Mouse (Mus musculus): ENCODE data around the gene Pgd. TPM values are rescaled to one million over a fixed set of nuclear protein-coding genes. Genes with fewer than 3 reads are reported as not detected.

The Pgd gene
- polyA plus RNA-seq, 1 experiment from 2014 or later, result 76.5 TPM

DNA sequence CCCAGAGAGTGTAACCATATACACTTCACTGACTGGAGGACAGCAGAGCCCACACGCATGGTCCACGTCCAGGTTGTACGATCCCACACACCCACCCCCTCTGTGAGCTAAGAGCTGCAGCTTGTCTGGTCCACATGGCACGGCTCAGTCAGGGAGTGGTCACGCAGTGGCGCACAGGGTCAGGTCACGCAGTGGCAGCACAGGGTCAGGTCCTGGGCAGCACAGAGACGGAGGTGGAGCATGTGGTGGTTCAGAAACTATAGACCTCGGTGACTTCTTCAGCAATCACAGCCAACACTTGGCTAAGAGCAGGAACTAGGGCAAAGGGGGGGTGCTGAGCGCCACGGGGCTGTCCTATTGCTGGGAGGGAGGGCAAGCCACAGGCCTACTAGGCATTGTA lies 16.3 kb downstream of the Pgd start:
- Histone ChIP-seq H3K27ac (ENCODE audit: low read depth) (no peak overlapping the region), H3K4me2 (ENCODE audit: low read length) (no peak overlapping the region), H3K4me3 (ENCODE audit: low read depth, low read length) (no peak overlapping the region), H3K36me3 (ENCODE audit: control insufficient read depth, insufficient read depth, low read length) (peaks cover 62% of the 10 kb centered on the region), H3K9ac (ENCODE audit: low read length) (no peak overlapping the region), H3K9me3 (ENCODE audit: control insufficient read depth, low read length) (no peaks in the 10 kb centered on the region), H3K27me3 (replicated peaks; ENCODE audit: control insufficient read depth, insufficient read depth, low read length) (no peaks in the 10 kb centered on the region), H3K4me1 (replicated peaks; ENCODE audit: control insufficient read depth, insufficient read depth, low read length) (no peaks in the 10 kb centered on the region)
- DNase-seq (ENCODE audit: low spot score) (no peak), ATAC-seq (replicated peaks; ENCODE audit: low FRiP score, low TSS enrichment, low read depth) (no peak)
- WGBS, result 88% methylated on average over 11 of the region's 11 CpGs

DNA sequence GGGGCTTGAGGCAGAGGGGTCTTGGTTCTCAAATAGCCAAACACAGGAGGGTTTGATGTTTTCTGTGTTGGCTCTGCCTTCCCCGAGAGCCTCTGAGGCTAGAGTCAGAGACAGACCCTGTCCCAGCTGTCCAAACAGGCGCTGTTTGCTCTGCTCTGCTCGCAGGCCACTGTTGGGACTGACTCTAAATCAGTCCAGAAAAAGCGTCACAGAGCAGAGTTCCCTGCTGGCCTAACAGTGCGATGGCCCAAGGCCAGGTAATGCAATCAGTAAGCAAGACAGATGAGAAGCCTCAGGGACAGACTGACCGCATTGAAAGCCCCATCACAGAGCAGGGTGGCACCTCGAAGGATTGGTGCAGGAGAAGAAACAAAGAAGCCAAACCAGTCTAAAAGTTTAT lies 17.0 kb downstream of the Pgd start:
- DNase-seq (ENCODE audit: low spot score), result peak; percentile 49
- no peaks in the 10 kb centered on the region for H3K9me3 ChIP-seq (ENCODE audit: control insufficient read depth, low read length)
- WGBS, result 69% methylated on average over 7 of the region's 7 CpGs
- H3K9ac ChIP-seq (ENCODE audit: low read length), result no peak overlapping the region
- H3K4me1 ChIP-seq (replicated peaks; ENCODE audit: control insufficient read depth, insufficient read depth, low read length), result no peaks in the 10 kb centered on the region
- no peak overlapping the region for H3K4me2 ChIP-seq (ENCODE audit: low read length)
- no peak overlapping the region for H3K27ac ChIP-seq (ENCODE audit: low read depth)
- ATAC-seq (replicated peaks; ENCODE audit: low FRiP score, low TSS enrichment, low read depth), result no peak
- no peaks in the 10 kb centered on the region for H3K27me3 ChIP-seq (replicated peaks; ENCODE audit: control insufficient read depth, insufficient read depth, low read length)
- no peak overlapping the region for H3K4me3 ChIP-seq (ENCODE audit: low read depth, low read length)
- H3K36me3 ChIP-seq (ENCODE audit: control insufficient read depth, insufficient read depth, low read length), result peaks cover 56% of the 10 kb centered on the region

DNA sequence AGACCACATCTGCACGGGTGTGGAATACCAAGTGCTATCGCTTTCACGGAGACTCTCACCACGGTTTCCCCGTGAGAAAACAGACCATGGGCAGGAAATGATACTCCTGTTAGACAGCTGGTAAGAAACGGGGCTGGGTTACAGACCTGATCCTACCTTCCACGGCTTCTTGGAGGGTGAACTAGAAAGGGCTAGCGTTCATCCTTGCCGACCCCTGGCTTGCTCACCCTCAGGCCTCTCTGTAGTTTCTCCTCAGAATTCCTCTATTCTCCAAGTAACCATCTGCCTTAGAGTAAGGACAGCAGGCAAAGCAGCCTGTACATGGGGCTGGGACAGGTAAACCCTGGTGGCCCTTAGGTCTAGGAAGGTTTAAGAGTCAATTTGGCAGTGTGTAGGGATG lies 17.4 kb downstream of the Pgd start:
- 86% methylated on average over 9 of the region's 9 CpGs for WGBS
- peaks cover 51% of the 10 kb centered on the region for H3K36me3 ChIP-seq (ENCODE audit: control insufficient read depth, insufficient read depth, low read length)

DNA sequence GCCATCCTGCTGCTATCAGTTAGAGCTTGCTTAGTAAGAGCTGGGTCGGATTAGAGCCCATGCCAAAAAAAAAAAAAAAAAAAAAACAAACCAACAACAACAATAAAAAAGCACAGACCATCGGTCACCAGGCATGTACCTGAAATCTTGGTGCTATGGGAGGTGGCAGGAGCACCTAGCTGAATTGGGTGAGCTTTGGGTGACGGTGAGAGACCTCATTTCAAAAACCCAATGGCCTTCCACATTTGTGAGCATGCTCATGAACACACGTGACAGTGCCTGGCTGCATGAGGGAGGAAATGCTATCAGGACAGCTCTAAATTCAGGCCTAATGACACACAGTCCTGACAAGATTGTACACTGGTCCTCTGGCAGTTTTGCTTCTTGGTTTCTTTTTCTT lies 18.5 kb downstream of the Pgd start:
- Histone ChIP-seq H3K9ac (ENCODE audit: low read length) (no peak overlapping the region), H3K4me3 (ENCODE audit: low read depth, low read length) (no peak overlapping the region), H3K27ac (ENCODE audit: low read depth) (no peak overlapping the region), H3K4me2 (ENCODE audit: low read length) (no peak overlapping the region), H3K27me3 (replicated peaks; ENCODE audit: control insufficient read depth, insufficient read depth, low read length) (no peaks in the 10 kb centered on the region), H3K4me1 (replicated peaks; ENCODE audit: control insufficient read depth, insufficient read depth, low read length) (no peaks in the 10 kb centered on the region), H3K9me3 (ENCODE audit: control insufficient read depth, low read length) (no peaks in the 10 kb centered on the region), H3K36me3 (ENCODE audit: control insufficient read depth, insufficient read depth, low read length) (peaks cover 40% of the 10 kb centered on the region)
- 71% methylated on average over 4 of the region's 4 CpGs for WGBS
- ATAC-seq (replicated peaks; ENCODE audit: low FRiP score, low TSS enrichment, low read depth) (no peak), DNase-seq (ENCODE audit: low spot score) (no peak)

More for the DNA sequence above, 17.4 kb downstream of the Pgd start:
- ATAC-seq (replicated peaks; ENCODE audit: low FRiP score, low TSS enrichment, low read depth) (no peak), DNase-seq (ENCODE audit: low spot score) (no peak)
- H3K27me3 ChIP-seq (replicated peaks; ENCODE audit: control insufficient read depth, insufficient read depth, low read length), result no peaks in the 10 kb centered on the region
- H3K4me2 ChIP-seq (ENCODE audit: low read length), result no peak overlapping the region
- no peak overlapping the region for H3K4me3 ChIP-seq (ENCODE audit: low read depth, low read length)
- no peak overlapping the region for H3K9ac ChIP-seq (ENCODE audit: low read length)
- H3K27ac ChIP-seq (ENCODE audit: low read depth), result no peak overlapping the region
- no peaks in the 10 kb centered on the region for H3K9me3 ChIP-seq (ENCODE audit: control insufficient read depth, low read length)
- H3K4me1 ChIP-seq (replicated peaks; ENCODE audit: control insufficient read depth, insufficient read depth, low read length), result no peaks in the 10 kb centered on the region

DNA sequence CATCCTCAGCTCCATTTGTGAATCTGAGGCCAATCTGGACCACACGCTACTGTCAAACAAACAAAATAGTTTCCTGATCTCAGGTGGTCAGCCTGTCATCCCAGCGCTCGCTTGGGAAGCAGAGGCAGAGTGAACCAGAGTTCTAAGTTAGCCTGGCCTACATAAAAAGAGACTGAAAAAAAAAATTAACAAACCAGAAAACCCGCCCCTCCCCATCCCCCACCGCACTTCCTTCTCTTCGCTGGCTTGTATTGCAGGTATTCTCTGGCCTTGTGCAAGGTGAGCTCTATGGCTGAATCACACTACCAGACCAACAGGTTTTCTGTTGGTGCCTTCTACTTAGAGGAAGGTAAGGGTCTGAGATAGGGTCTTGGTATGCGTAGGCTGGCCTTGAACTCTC lies 19.0 kb downstream of the Pgd start:
- WGBS, result 78% methylated on average over 7 of the region's 7 CpGs
- no peak overlapping the region for H3K27ac ChIP-seq (ENCODE audit: low read depth)
- no peak overlapping the region for H3K4me3 ChIP-seq (ENCODE audit: low read depth, low read length)
- no peaks in the 10 kb centered on the region for H3K4me1 ChIP-seq (replicated peaks; ENCODE audit: control insufficient read depth, insufficient read depth, low read length)
- H3K9me3 ChIP-seq (ENCODE audit: control insufficient read depth, low read length), result no peaks in the 10 kb centered on the region
- H3K4me2 ChIP-seq (ENCODE audit: low read length), result no peak overlapping the region
- H3K36me3 ChIP-seq (ENCODE audit: control insufficient read depth, insufficient read depth, low read length), result peaks cover 35% of the 10 kb centered on the region
- no peak overlapping the region for H3K9ac ChIP-seq (ENCODE audit: low read length)
- no peaks in the 10 kb centered on the region for H3K27me3 ChIP-seq (replicated peaks; ENCODE audit: control insufficient read depth, insufficient read depth, low read length)
- DNase-seq (ENCODE audit: low spot score) (no peak), ATAC-seq (replicated peaks; ENCODE audit: low FRiP score, low TSS enrichment, low read depth) (no peak)

DNA sequence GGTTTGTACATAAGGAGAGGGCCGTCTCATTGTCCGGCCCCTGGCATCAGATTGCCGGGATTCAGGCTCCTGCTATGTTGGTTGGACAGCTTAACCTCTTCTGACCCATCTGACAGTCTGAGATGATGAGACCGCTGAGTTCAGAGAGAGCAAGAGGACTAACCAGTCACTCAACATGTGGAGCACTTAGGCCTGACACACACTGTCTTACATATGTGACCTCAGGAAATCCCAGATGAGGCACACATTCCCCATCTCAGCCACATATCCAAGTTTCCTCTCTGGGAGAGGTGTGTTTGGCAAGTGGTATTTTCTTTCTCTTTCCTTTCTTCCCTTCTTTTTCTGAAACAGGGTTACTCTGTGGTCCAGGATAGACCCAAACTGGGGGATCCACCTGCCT lies 21.4 kb downstream of the Pgd start:
- Histone ChIP-seq H3K27ac (ENCODE audit: low read depth) (no peak overlapping the region), H3K4me1 (replicated peaks; ENCODE audit: control insufficient read depth, insufficient read depth, low read length) (no peaks in the 10 kb centered on the region), H3K9me3 (ENCODE audit: control insufficient read depth, low read length) (no peaks in the 10 kb centered on the region), H3K27me3 (replicated peaks; ENCODE audit: control insufficient read depth, insufficient read depth, low read length) (no peaks in the 10 kb centered on the region), H3K4me3 (ENCODE audit: low read depth, low read length) (no peak overlapping the region), H3K36me3 (ENCODE audit: control insufficient read depth, insufficient read depth, low read length) (peaks cover 11% of the 10 kb centered on the region), H3K4me2 (ENCODE audit: low read length) (no peak overlapping the region), H3K9ac (ENCODE audit: low read length) (no peak overlapping the region)
- 73% methylated on average over 4 of the region's 4 CpGs for WGBS
- no peak for ATAC-seq (replicated peaks; ENCODE audit: low FRiP score, low TSS enrichment, low read depth)
- no peak for DNase-seq (ENCODE audit: low spot score)

DNA sequence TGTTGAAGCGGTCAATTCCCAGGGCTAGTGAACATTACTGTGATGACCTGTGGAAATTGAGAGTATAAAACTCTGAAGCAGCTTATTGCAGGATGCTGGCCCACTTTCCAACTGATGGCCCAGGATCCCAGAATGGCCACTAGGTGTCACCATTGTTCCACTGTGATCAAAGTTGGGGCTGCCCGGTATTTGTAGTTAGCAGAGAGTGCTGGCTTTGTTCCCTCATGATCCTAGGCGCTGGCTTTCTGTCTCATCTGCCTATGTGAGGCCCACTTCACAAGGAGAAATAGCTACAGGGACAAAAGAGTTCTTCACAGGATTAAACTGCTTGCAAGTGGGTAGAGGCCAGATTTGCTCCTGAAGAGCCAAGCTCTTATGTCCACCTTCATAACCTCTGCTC lies 22.1 kb downstream of the Pgd start:
- H3K4me2 ChIP-seq (ENCODE audit: low read length), result no peak overlapping the region
- ATAC-seq (replicated peaks; ENCODE audit: low FRiP score, low TSS enrichment, low read depth) (peak; percentile 73), DNase-seq (ENCODE audit: low spot score) (peak; percentile 95)
- H3K27ac ChIP-seq (ENCODE audit: low read depth), result no peak overlapping the region
- H3K9me3 ChIP-seq (ENCODE audit: control insufficient read depth, low read length), result no peaks in the 10 kb centered on the region
- H3K9ac ChIP-seq (ENCODE audit: low read length), result no peak overlapping the region
- peaks cover 4% of the 10 kb centered on the region; the same call in 1 of the 2 replicates for H3K36me3 ChIP-seq (ENCODE audit: control insufficient read depth, insufficient read depth, low read length)
- H3K27me3 ChIP-seq (replicated peaks; ENCODE audit: control insufficient read depth, insufficient read depth, low read length), result no peaks in the 10 kb centered on the region
- WGBS, result 4% methylated on average over 3 of the region's 3 CpGs
- H3K4me3 ChIP-seq (ENCODE audit: low read depth, low read length), result no peak overlapping the region
- H3K4me1 ChIP-seq (replicated peaks; ENCODE audit: control insufficient read depth, insufficient read depth, low read length), result no peaks in the 10 kb centered on the region

DNA sequence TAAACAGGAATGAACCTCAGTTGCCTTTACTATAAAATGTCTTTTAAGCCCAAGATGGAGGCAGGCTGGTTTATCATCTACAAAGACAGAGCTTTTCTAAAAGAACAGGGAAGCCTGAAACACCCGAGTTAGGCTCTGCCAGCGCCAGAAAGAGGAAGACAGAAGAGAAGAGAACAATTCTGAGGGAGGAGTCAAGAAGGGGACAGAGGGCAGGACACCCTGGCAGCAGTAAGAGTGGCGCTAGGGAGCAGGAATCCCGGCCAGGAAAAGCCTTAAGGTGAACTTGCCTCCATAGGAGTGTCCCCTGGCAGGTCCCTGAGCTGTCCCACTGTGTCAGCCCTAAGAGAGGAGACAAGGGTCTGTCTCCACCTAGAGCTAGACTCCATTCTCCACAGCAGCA lies 23.0 kb downstream of the Pgd start:
- no peak overlapping the region for H3K4me3 ChIP-seq (ENCODE audit: low read depth, low read length)

DNA sequence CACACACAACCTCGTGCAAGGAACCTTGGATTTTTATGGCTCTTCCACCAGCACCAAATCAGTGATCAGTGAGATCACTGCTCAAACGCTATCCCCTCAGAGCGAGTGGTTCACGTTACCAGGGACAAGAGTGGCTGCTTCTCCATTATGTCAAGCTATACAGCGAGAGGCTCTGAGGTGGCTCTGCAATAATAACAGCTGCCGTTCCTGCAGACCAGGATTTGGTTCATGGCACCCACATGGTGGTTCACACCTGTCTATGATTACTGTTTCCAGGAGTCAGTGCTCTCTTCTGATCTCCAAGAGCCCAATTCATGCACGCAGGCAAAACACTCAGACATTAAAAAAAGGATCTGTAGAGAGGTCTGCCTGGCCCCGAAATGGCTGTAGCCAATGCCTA lies 28.1 kb downstream of the Pgd start:
- no peak for ATAC-seq (replicated peaks; ENCODE audit: low FRiP score, low TSS enrichment, low read depth)
- no peak overlapping the region for H3K9ac ChIP-seq (ENCODE audit: low read length)
- peaks cover 5% of the 10 kb centered on the region; the same call in 1 of the 2 replicates for H3K4me1 ChIP-seq (replicated peaks; ENCODE audit: control insufficient read depth, insufficient read depth, low read length)
- H3K36me3 ChIP-seq (ENCODE audit: control insufficient read depth, insufficient read depth, low read length), result no peaks in the 10 kb centered on the region
- H3K27ac ChIP-seq (ENCODE audit: low read depth), result no peak overlapping the region
- H3K27me3 ChIP-seq (replicated peaks; ENCODE audit: control insufficient read depth, insufficient read depth, low read length), result no peaks in the 10 kb centered on the region
- no peak for DNase-seq (ENCODE audit: low spot score)
- 76% methylated on average over 8 of the region's 8 CpGs for WGBS
- no peaks in the 10 kb centered on the region for H3K9me3 ChIP-seq (ENCODE audit: control insufficient read depth, low read length)
- H3K4me2 ChIP-seq (ENCODE audit: low read length), result no peak overlapping the region
- H3K4me3 ChIP-seq (ENCODE audit: low read depth, low read length), result no peak overlapping the region

More for the DNA sequence above, 23.0 kb downstream of the Pgd start:
- no peak overlapping the region for H3K4me2 ChIP-seq (ENCODE audit: low read length)
- no peak overlapping the region for H3K9ac ChIP-seq (ENCODE audit: low read length)
- H3K36me3 ChIP-seq (ENCODE audit: control insufficient read depth, insufficient read depth, low read length), result no peaks in the 10 kb centered on the region
- 31% methylated on average over 4 of the region's 4 CpGs for WGBS
- no peaks in the 10 kb centered on the region for H3K4me1 ChIP-seq (replicated peaks; ENCODE audit: control insufficient read depth, insufficient read depth, low read length)
- H3K9me3 ChIP-seq (ENCODE audit: control insufficient read depth, low read length), result no peaks in the 10 kb centered on the region
- ATAC-seq (replicated peaks; ENCODE audit: low FRiP score, low TSS enrichment, low read depth) (no peak), DNase-seq (ENCODE audit: low spot score) (no peak)
- H3K27ac ChIP-seq (ENCODE audit: low read depth), result no peak overlapping the region
- no peaks in the 10 kb centered on the region for H3K27me3 ChIP-seq (replicated peaks; ENCODE audit: control insufficient read depth, insufficient read depth, low read length)
